Mouse (Mus musculus) erythroblast, embryonic 14.5 days (primary cell): Measurements from ENCODE around the gene Cdca7l.

ENCODE experiments used
- GATA1 ChIP-seq: IDR thresholded peaks from 2 replicates; pipeline ENCODE4 v1.6.1; 2012; ENCODE audit warnings: low read length, inconsistent platforms, mixed read lengths
- TAL1 ChIP-seq: IDR thresholded peaks from 3 replicates; pipeline ENCODE4 v1.6.1; 2012; ENCODE audit warnings: low read length, inconsistent platforms, mixed read lengths

DNA sequence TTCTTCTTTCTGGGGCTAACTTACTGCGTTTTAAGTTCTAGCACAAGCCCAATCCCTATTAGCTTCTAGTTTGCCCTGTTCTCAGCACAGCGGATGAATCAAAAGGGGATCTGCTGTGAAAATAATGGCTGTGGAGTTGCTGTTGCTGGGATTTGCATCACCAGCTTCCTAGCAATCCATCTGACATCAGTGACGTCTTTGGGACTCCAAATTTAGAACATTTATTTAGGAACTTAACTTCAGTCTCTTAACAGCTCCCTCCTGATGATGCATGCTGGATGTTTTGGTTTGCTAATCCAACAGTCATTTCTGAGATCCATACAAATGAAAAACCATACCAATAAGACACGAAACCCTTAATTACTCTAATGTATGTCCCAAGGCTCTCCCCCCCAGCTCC is 1.5 kb downstream of the Cdca7l start:
- no peak for TF ChIP-seq TAL1
- TF ChIP-seq GATA1: no peak
